Mouse (Mus musculus) E14TG2a.4 (cell line): ENCODE measurements around the gene Kcnc2.

Source experiments
- CTCF ChIP-seq: conservative IDR thresholded peaks from 2 replicates; pipeline ENCODE4 v1.5.1; 2014; ENCODE audit warnings: low read length
- NANOG ChIP-seq: IDR thresholded peaks from 2 replicates; pipeline ENCODE4 v1.6.1; 2014; ENCODE audit warnings: borderline replicate concordance, low read length, mixed read lengths
- POU5F1 ChIP-seq: IDR thresholded peaks from 2 replicates; pipeline ENCODE4 v1.6.1; 2014; ENCODE audit warnings: low read length, borderline replicate concordance

DNA sequence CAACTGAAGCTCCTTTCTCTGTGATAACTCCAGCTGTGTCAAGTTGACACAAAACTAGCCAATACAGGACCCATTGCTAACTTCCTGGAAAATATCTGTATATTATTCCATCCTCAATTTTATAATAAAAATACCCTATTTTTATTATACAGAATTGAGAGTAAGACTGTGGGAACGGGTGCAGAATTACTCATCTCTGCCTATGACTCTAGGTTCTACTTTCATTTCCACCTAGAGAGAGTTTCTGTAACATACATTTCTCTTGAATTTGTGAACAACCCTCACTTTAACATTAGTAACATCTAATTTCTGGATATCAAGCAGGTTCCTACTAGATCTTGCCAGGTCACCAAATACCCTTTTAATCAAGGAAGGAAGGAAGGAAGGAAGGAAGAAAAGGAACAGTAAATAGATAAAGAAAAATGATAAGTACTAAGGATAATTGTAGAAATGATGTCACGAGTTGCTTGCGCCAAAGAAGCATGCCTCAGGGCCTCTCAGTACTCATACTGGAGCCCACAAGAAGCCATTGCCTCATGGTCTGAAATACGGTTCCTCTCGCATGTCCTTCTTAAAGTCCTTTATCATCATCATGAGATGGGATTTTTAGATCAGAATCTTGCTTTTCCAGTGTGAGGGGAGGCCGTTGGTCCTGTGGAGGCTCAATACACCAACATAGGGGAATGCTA, 203.3 kb downstream of the Kcnc2 start:
- TF ChIP-seq CTCF, result no peak
- no peak for TF ChIP-seq NANOG
- no peak for TF ChIP-seq POU5F1
